Mouse (Mus musculus) thymus, adult 2 months (tissue): ENCODE results near the gene Atp6v1g2. TPM values are rescaled to one million over a fixed set of nuclear protein-coding genes. Genes with fewer than 3 reads are reported as not detected.
"Not testable (repeated sequence)": the region's sequence is repeated elsewhere in the genome, so short reads cannot be mapped to it uniquely, and the experiment has no call there.

ENCODE experiments used
- DNase-seq: peaks from one replicate; pipeline ENCODE4 v3.0.0; 2021
- H3K27ac ChIP-seq: fragments of 200-500 bp; 2 replicates; pipeline ENCODE4 v1.5.1; 2012; ENCODE audit warnings: low read length, control low read depth; ENCODE audit not compliant: control insufficient read depth, insufficient read depth
- H3K27me3 ChIP-seq: fragments of 200-500 bp; 2 replicates; pipeline ENCODE4 v1.6.1; 2012; ENCODE audit warnings: mild to moderate bottlenecking, low read length, moderate library complexity, mixed read lengths; ENCODE audit not compliant: control insufficient read depth, insufficient read depth
- H3K36me3 ChIP-seq: fragments of 200-500 bp; 2 replicates; pipeline ENCODE4 v1.6.1; 2012; ENCODE audit warnings: mild to moderate bottlenecking, low read length, moderate library complexity; ENCODE audit not compliant: control insufficient read depth, insufficient read depth
- H3K4me1 ChIP-seq: fragments of 200-500 bp; replicated peaks from 2 replicates; pipeline ENCODE4 v1.6.1; 2012; ENCODE audit warnings: low read length; ENCODE audit not compliant: control insufficient read depth, insufficient read depth
- H3K4me3 ChIP-seq: fragments of 200-500 bp; 2 replicates; pipeline ENCODE4 v1.5.1; 2012; ENCODE audit warnings: mild to moderate bottlenecking, low read length, control low read depth, moderate library complexity; ENCODE audit not compliant: control insufficient read depth, insufficient read depth
- CTCF ChIP-seq: fragments of 200-500 bp; IDR thresholded peaks from 2 replicates; pipeline ENCODE4 v1.5.1; 2012; ENCODE audit warnings: mild to moderate bottlenecking, control low read depth, low read length, moderate library complexity, borderline replicate concordance; ENCODE audit not compliant: control insufficient read depth, poor library complexity, insufficient read depth; ENCODE audit errors: extremely low read depth
- POLR2A ChIP-seq: fragments of 200-500 bp; IDR thresholded peaks from 2 replicates; pipeline ENCODE4 v1.6.1; 2012; ENCODE audit warnings: mild to moderate bottlenecking, low read length, control low read depth, moderate library complexity; ENCODE audit not compliant: control insufficient read depth, poor library complexity, insufficient read depth; ENCODE audit errors: extremely low read depth
- WGBS: fragments of 180-500 bp; shearing (Covaris S2); methylation state at CpG from one replicate; pipeline ENCODE4 v1.1.7; 2018; 5-methylcytosine and 5-hydroxymethylcytosine counted together
- polyA plus RNA-seq: library from polyadenylated mRNA; depleted of rRNA; stranded (reverse); fragments of >200 nt; gene quantifications from 2 replicates; pipeline ENCODE4 v1.2.3, GENCODE M21; 2012

Gene Atp6v1g2
- polyA plus RNA-seq, 1 experiment: 7.9 TPM

GRCm38 (mm10) chr17:35225456-35225855 is 8.0 kb upstream of the Atp6v1g2 start:
- Histone ChIP-seq H3K27ac (no peak overlapping the region), H3K36me3 (peaks cover 4% of the 10 kb centered on the region; the same call in 1 of the 2 replicates), H3K27me3 (no peaks in the 10 kb centered on the region), H3K4me1 (peaks cover 41% of the 10 kb centered on the region), H3K4me3 (no peak overlapping the region)
- TF ChIP-seq CTCF (no peak), POLR2A (no peak)
- DNase-seq: no peak
- WGBS: 98% methylated on average over 5 of the region's 5 CpGs

- no peak overlapping the region for H3K4me3 ChIP-seq
- peak overlapping the region; percentile 24 for H3K27ac ChIP-seq
- no peak for TF ChIP-seq POLR2A
- no peak for TF ChIP-seq CTCF
Observed at GRCm38 (mm10) chr17:35226561-35227046, 6.9 kb upstream of the Atp6v1g2 start.

GRCm38 (mm10) chr17:35231022-35231421 is 2.4 kb upstream of the Atp6v1g2 start:
- Histone ChIP-seq H3K4me3 (no peak overlapping the region), H3K27ac (no peak overlapping the region), H3K27me3 (no peaks in the 10 kb centered on the region), H3K36me3 (peaks cover 4% of the 10 kb centered on the region; the same call in 1 of the 2 replicates), H3K4me1 (peaks cover 42% of the 10 kb centered on the region)
- TF ChIP-seq CTCF: no peak
- no peak for TF ChIP-seq POLR2A
- no peak for DNase-seq
- 90% methylated on average over 10 of the region's 10 CpGs for WGBS

More at GRCm38 (mm10) chr17:35226561-35227046, 6.9 kb upstream of the Atp6v1g2 start:
- no peak for DNase-seq
- H3K27me3 ChIP-seq: no peaks in the 10 kb centered on the region
- peaks cover 35% of the 10 kb centered on the region for H3K4me1 ChIP-seq
- WGBS: 61% methylated on average over 14 of the region's 14 CpGs
- H3K36me3 ChIP-seq: peaks cover 4% of the 10 kb centered on the region; the same call in 1 of the 2 replicates

GRCm38 (mm10) chr17:35232043-35232442 is 1.4 kb upstream of the Atp6v1g2 start:
- DNase-seq: peak; percentile 88
- Histone ChIP-seq H3K4me3 (peak overlapping the region; percentile 29), H3K27ac (peak overlapping the region; percentile 97), H3K27me3 (no peaks in the 10 kb centered on the region), H3K36me3 (peaks cover 4% of the 10 kb centered on the region; the same call in 1 of the 2 replicates), H3K4me1 (peaks cover 41% of the 10 kb centered on the region)
- 4% methylated on average over 12 of the region's 12 CpGs for WGBS
- TF ChIP-seq CTCF: peak; percentile 97
- peak; percentile 25; the same call in 1 of the 2 replicates for TF ChIP-seq POLR2A

- DNase-seq: peak; percentile 61
- no peaks in the 10 kb centered on the region for H3K27me3 ChIP-seq
- peaks cover 36% of the 10 kb centered on the region for H3K4me1 ChIP-seq
- peak overlapping the region; percentile 97 for H3K27ac ChIP-seq
- TF ChIP-seq POLR2A (no peak), CTCF (no peak)
- H3K36me3 ChIP-seq: peaks cover 4% of the 10 kb centered on the region; the same call in 1 of the 2 replicates
- H3K4me3 ChIP-seq: peak overlapping the region; percentile 29
- WGBS: 4% methylated on average over 5 of the region's 5 CpGs
Observed at GRCm38 (mm10) chr17:35232659-35233058, 801 bp upstream of the Atp6v1g2 start.

GRCm38 (mm10) chr17:35234090-35234489 is 630 bp downstream of the Atp6v1g2 start:
- not testable (repeated sequence) for H3K4me3 ChIP-seq, H3K36me3 ChIP-seq, H3K27me3 ChIP-seq, DNase-seq
- H3K4me1 ChIP-seq: peaks cover 31% of the 10 kb centered on the region
- H3K27ac ChIP-seq: peak overlapping the region; percentile 97
- 43% methylated on average over 7 of the region's 7 CpGs for WGBS

GRCm38 (mm10) chr17:35234903-35235302 is 1.4 kb downstream of the Atp6v1g2 start:
- Histone ChIP-seq H3K4me1 (peaks cover 31% of the 10 kb centered on the region), H3K27me3 (no peaks in the 10 kb centered on the region), H3K4me3 (peak overlapping the region; percentile 82), H3K36me3 (no peaks in the 10 kb centered on the region; the same call in 1 of the 2 replicates), H3K27ac (peak overlapping the region; percentile 86)
- WGBS: 10% methylated on average over 31 of the region's 31 CpGs
- TF ChIP-seq CTCF: peak; percentile 35; the same call in 1 of the 2 replicates
- no peak for TF ChIP-seq POLR2A
- peak; percentile 59 for DNase-seq
